ENCODE assay signal across 7 mouse cellular contexts in the genomic region with DNA sequence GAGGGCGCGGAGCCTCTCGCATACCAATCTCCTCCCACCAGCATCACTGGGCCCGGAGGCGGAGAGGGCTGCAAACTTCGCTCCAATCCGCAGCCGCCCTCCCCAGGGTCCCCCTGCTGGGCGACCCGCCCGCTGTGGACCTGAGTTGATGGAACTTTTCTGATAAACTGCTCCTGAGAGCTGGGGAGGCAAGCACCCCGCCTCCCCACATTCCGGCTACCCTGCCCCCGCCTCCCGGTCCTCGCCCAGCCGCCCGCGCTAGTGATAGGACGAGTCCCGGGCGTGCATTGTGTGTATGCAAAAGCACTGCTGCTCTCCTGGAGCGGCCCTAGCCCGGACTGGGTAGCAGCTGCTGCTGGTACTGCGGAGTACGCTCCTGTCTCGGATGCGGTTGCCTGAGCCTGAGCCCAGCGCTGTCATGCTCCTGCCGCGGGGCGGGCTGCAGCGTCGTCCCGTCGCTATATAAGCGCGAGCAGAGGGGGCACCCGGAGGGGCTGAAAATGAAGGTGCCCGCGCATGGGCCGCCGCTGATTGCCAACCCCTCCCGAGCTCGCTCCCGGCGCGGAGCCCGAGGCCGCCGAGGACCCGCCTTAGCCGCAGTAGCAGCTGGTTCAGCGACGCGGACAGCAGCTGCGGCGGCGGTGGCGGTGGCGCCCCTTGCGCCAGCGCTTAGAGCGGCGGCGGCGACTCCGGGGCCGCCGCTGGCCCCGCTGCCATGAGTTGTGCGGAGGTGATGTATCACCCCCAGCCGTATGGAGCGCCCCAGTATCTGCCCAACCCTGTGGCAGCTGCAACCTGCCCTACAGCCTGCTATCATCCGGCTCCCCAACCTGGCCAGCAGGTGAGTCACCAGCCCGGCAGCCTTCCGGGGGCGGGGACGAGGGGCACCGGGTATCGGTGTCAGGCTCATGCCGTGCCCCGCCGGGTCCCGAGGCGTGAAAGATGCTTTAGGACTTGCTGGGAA. TPM values are rescaled to one million over a fixed set of nuclear protein-coding genes. Genes with fewer than 3 reads are reported as not detected.
DNase-seq lines count a peak whose midpoint lies in the region; ATAC-seq and TF ChIP-seq lines count a peak whose summit lies in the region.

A gene (plus strand): TSS at position 340 of the 964 bp plus-strand sequence.

- no peak for TF ChIP-seq CTCF in small intestine, adult 2 months (IDR thresholded peaks at IDR 0.05; ENCODE audit: extremely low read depth, insufficient read length, insufficient replicate concordance, low read depth, low read length)

- H3K27me3 ChIP-seq in intestine, embryonic 16.5 days (replicated peaks; ENCODE audit: control insufficient read depth, insufficient read depth, low read length) = peaks cover 9% of the 10 kb centered on the region; the same call in 1 of the 2 replicates
- peaks cover 13% of the 10 kb centered on the region for H3K27me3 ChIP-seq in limb, embryonic 10.5 days (ENCODE audit: low read depth, poor library complexity, severe bottlenecking)
- peaks cover 21% of the 10 kb centered on the region for H3K27me3 ChIP-seq in midbrain, embryonic 10.5 days (ENCODE audit: low read depth, poor library complexity, severe bottlenecking)
- peaks cover 10% of the 10 kb centered on the region for H3K27me3 ChIP-seq in small intestine, adult 2 months (ENCODE audit: control insufficient read depth, insufficient read depth, low read length)

- DNase-seq in adrenal gland, postnatal 10 days = peak; percentile 59
- DNase-seq in embryo, embryonic 11.5 days (ENCODE audit: low read depth, low spot score) = peak; percentile 64
- no peak for DNase-seq in gonadal fat pad, adult 2 months (ENCODE audit: low read depth)
- DNase-seq in limb, embryonic 10.5 days (ENCODE audit: low spot score) = peak; percentile 84
- peak; percentile 90 for DNase-seq in midbrain, embryonic 10.5 days (ENCODE audit: low spot score)

- peak; percentile 98 for ATAC-seq in intestine, embryonic 16.5 days

- no peaks in the 10 kb centered on the region for H3K9me3 ChIP-seq in intestine, embryonic 16.5 days (ENCODE audit: control insufficient read depth, low read length)
- H3K9me3 ChIP-seq in limb, embryonic 10.5 days (replicated peaks) = no peaks in the 10 kb centered on the region
- H3K9me3 ChIP-seq in midbrain, embryonic 10.5 days (replicated peaks) = no peaks in the 10 kb centered on the region

- WGBS in intestine, embryonic 16.5 days = under 1% methylated on average over 79 of the region's 86 CpGs
- 1% methylated on average over 79 of the region's 86 CpGs for WGBS in limb, embryonic 10.5 days
- under 1% methylated on average over 86 of the region's 86 CpGs for WGBS in midbrain, embryonic 10.5 days
- 2% methylated on average over 86 of the region's 86 CpGs for WGBS in small intestine, adult 2 months

- H3K36me3 ChIP-seq in intestine, embryonic 16.5 days (ENCODE audit: control insufficient read depth, insufficient read depth, low read length) = no peaks in the 10 kb centered on the region
- H3K36me3 ChIP-seq in limb, embryonic 10.5 days = no peaks in the 10 kb centered on the region
- no peaks in the 10 kb centered on the region for H3K36me3 ChIP-seq in midbrain, embryonic 10.5 days
- H3K36me3 ChIP-seq in small intestine, adult 2 months (ENCODE audit: control insufficient read depth, insufficient read depth, low read length) = no peaks in the 10 kb centered on the region

- TF ChIP-seq POLR2A in small intestine, adult 2 months (IDR thresholded peaks at IDR 0.05; ENCODE audit: low read depth, low read length) = no peak

- no peaks in the 10 kb centered on the region; the same call in 1 of the 2 replicates for H3K4me1 ChIP-seq in intestine, embryonic 16.5 days (ENCODE audit: control insufficient read depth, insufficient read depth, low read length)
- peaks cover 11% of the 10 kb centered on the region for H3K4me1 ChIP-seq in limb, embryonic 10.5 days
- H3K4me1 ChIP-seq in midbrain, embryonic 10.5 days = peaks cover 13% of the 10 kb centered on the region
- H3K4me1 ChIP-seq in small intestine, adult 2 months (ENCODE audit: control insufficient read depth, insufficient read depth, insufficient read length, low read length) = 0 out of 2 replicates have a peak, but pooled peaks cover 3% of the 10 kb centered on the region

- H3K27ac ChIP-seq in intestine, embryonic 16.5 days (ENCODE audit: low read length) = 0 out of 2 replicates have a peak within 1 kb of the TSS, but pooled peaks have one; percentile 18
- peak within 1 kb of the TSS; percentile 81 for H3K27ac ChIP-seq in limb, embryonic 10.5 days
- H3K27ac ChIP-seq in midbrain, embryonic 10.5 days (replicated peaks) = peak within 1 kb of the TSS; percentile 84
- H3K27ac ChIP-seq in small intestine, adult 2 months (ENCODE audit: insufficient read depth, low read depth, low read length) = no peak within 1 kb of the TSS

- H3K4me2 ChIP-seq in intestine, embryonic 16.5 days (ENCODE audit: low read depth, low read length) = peak within 1 kb of the TSS; percentile 98

- H3K4me3 ChIP-seq in intestine, embryonic 16.5 days (ENCODE audit: low read length) = peak within 1 kb of the TSS; percentile 73
- H3K4me3 ChIP-seq in limb, embryonic 10.5 days = peak within 1 kb of the TSS; percentile 67
- H3K4me3 ChIP-seq in midbrain, embryonic 10.5 days = peak within 1 kb of the TSS; percentile 70
- peak within 1 kb of the TSS; percentile 56 for H3K4me3 ChIP-seq in small intestine, adult 2 months (ENCODE audit: low read depth, low read length)

- H3K9ac ChIP-seq in intestine, embryonic 16.5 days (ENCODE audit: low read depth, low read length) = peak within 1 kb of the TSS; percentile 71

RNA-seq across cellular contexts. Expression of the gene that starts here (rescaled TPM):
- total RNA-seq in adrenal gland, postnatal 10 days (2021) = 1 to 10 TPM; 2.6 to 3.4 TPM
- 4.0 and 15.6 TPM in 2 replicates for polyA plus RNA-seq in gonadal fat pad, adult 2 months (2012; rRNA removed)
- polyA plus RNA-seq in intestine, embryonic 16.5 days (2015; fragmentation: Nextera tagmentation; extraction: Ambion mirVana) = 2.4 and 2.8 TPM in 2 replicates
- 1.9 and 3.0 TPM in 2 replicates for polyA plus RNA-seq in limb, embryonic 10.5 days (2016; fragmentation: Nextera tagmentation; extraction: Ambion mirVana)
- 2.5 and 2.6 TPM in 2 replicates for polyA plus RNA-seq in midbrain, embryonic 10.5 days (2016; fragmentation: Nextera tagmentation; extraction: Ambion mirVana)
- 0.55 and 0.99 TPM in 2 replicates for polyA plus RNA-seq in small intestine, adult 2 months (2012; rRNA removed)
